Mouse (Mus musculus): ENCODE measurements around the gene Tfec. TPM values are rescaled to one million over a fixed set of nuclear protein-coding genes. Genes with fewer than 3 reads are reported as not detected.

The Tfec gene
- under 1 TPM in 1 of 2 experiments, not detected in 1; 0.14 TPM for total RNA-seq (2021)

DNA sequence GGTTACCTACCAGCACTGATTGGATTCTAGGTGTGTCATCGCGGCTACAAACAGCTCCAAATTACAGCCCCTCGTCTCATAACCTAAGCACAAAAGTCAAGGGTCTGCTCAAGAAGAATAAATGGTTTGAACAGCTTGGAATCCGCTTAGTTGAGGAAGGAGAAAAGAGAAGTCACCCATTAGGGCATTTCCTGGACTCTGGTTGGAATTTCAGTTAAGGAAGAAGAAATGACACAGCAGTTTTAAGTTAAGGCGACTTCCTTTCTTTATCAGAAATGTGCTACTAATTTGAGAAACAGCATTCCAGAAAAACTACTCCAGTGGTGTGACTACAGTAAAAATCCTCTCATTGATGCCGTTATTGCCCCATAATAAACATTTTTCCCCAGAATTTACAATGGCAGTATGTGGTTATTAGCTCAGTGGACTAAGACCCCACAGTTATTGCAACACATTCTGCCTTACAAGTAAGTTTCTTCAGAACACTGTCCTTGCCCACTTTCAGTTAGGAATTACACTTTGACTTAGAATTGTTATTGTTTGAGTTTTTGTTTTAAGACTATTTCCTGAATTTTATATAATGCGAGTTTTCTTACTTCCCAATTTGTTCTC, at the start of gene Tfec:
Gene Tfec (minus strand): TSS at position 191 of the 612 bp plus-strand sequence.
- intact Hi-C loops (cut with DNase I) = no loop called here
- no peak for DNase-seq (ENCODE audit: low spot score in 2 of 2)

DNA sequence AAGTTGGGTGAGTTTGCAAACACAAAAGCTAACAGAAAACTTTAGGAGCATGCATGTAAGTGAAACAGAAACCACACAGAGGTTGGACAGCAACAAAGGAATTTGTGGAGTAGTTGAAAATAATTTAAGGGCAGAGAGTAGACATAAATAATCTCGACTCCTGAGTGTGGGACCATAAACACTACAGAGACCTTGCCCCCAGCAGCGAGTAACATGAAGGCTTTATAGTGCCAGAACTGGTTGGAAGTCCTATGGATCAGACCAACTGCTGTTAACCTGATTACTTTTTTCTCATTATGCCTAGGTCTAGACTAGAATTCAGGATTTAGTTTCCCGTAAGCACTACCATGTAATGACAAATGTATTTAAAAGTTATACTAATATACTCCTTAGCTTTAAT, 49.6 kb upstream of the Tfec start:
- intact Hi-C loops (cut with DNase I) = no loop called here
- no peak for DNase-seq (ENCODE audit: low spot score in 2 of 2)

DNA sequence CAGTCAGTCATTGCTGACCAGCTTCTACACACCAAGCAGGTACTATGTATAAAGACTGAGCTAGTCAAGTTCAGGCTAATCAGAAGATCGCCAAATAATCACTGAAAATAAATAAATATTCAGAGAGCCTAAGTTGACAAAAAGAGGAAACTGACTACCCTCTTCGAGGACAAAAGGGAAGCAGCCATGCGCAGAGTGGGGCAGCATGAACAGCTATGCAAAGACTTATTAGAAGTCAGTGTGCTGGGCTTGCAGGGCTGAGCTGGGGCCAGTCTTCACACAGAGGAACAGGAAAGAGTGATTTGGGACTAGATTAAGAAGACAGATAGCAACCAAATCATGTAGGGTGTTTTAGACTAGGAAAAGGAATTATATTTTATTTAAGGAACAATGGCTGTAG, 45.3 kb upstream of the Tfec start:
- intact Hi-C loops (cut with DNase I) = no loop called here
- no peak for DNase-seq (ENCODE audit: low spot score in 2 of 2)

DNA sequence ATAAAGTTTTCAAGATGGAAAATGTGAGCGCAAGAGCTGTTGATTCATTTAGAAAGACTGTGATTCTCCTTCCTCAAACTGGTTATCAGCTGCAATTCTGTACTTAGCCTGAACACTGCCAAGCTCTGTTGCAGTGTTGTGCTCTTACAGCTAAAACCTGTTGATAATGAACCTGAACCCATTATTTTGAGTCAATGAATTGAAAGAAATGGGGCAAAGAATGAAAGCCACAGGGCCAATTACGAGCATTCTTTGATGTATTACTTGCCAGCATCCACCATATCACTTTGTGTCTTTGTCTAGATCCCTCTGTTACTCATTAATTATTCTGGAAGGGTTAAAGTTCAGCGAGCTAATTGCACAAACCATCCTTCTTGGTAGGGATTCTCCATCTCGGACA, 44.2 kb upstream of the Tfec start:
- intact Hi-C loops (cut with DNase I) = no loop called here
- no peak for DNase-seq (ENCODE audit: low spot score in 2 of 2)

DNA sequence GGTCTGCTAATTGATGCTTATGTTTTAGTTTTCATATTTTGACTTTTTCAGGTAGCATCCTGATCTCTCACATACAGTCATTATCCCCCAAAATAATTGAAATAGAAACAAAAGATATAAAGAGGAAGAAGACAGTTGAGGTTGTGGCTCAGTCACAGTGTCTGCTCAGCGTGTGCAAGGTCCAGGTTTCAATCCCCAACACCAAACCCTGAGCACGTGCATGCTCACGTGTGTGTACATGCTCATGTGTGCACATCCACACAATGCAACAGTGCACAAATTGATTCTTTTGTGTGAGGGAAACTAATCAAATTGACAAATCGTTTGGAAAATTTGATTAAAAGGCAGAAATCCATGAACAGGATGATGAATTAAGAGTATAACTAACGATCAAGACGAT, 32.8 kb upstream of the Tfec start:
- intact Hi-C loops (cut with DNase I) = no loop called here
- no peak for DNase-seq (ENCODE audit: low spot score in 2 of 2)

DNA sequence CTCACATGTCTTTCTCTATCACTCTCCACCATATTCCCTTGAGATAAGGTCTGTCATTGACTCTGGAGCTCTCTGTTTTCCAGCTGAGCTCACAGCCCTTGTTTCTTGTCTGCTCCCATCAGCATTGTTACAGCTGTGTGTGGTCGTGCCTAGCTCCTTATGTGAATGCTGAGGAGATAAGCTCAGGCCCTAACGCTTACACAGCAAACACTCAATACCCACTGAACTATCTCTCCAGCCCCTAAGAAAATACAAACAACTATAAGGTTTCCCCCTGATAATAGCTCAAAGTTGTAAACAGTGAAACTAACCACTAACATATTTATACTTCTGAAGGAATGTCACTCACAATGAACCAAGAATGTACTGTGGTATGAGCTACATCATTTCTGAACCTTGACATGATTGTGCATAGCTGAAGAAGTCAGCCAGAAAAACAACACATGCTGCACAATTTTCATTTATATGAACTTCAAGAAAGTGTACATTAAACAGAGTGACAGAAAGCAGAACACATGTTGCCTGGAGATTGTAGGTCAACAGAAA, 21.9 kb upstream of the Tfec start:
- intact Hi-C loops (cut with DNase I) = no loop called here
- DNase-seq (ENCODE audit: low spot score in 2 of 2) = no peak

DNA sequence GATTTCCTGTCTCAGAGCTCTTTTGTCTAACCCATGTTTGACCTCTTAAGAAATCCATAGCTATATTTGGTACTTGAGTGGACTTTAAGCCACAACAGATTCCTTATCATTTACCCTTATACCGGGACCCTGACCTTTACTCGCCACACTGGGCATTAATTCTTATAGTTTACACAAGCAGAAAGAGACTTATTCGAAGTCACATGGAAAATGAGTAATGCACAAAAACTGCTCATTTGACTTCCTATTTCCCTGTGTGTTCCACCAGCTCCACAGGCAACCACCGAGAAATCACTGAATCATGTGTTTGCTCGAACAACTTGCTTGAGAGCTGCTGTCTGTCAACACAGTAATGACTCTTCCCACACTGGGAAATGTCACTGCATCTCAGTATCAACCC, 6.4 kb downstream of the Tfec start:
- intact Hi-C loops (cut with DNase I) = no loop called here
- no peak for DNase-seq (ENCODE audit: low spot score in 2 of 2)

DNA sequence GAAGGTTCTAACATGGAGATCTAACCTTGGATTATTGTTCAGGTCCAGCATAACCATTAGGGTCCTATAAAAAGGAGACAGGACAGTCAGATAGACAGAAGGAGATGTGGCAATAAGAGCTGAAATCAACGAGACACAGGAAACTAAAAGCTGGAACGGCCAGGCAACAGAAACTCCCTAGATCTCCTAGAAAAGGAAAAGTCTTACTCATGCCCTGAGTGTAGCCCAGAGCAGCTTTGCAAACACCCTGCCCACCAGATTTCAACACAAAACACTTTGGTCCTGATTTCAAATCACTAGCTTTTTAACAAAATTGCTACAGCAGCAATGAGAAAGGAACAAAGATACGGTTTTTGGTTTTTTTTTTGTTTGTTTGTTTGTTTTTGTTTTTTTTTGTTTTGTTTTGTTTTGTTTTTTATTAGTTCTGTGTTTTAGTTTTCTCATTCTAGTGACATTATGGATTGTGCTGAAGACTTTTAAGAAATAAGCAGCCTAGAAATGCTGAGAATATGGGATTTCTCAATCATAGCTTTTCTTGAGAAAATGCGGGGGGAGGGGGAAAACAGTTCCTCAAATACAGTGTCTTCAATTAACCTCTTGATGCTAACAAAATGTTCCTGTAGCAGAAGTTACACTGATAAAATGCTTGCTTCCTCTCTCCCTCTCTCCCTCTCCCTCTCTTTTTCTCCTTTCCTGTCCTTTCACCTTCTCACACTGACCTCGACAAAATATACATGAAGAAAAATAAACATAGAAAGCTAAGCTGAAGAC, 14.5 kb downstream of the Tfec start:
- DNase-seq (ENCODE audit: low spot score in 2 of 2) = no peak
- intact Hi-C loops (cut with DNase I) = no loop called here

DNA sequence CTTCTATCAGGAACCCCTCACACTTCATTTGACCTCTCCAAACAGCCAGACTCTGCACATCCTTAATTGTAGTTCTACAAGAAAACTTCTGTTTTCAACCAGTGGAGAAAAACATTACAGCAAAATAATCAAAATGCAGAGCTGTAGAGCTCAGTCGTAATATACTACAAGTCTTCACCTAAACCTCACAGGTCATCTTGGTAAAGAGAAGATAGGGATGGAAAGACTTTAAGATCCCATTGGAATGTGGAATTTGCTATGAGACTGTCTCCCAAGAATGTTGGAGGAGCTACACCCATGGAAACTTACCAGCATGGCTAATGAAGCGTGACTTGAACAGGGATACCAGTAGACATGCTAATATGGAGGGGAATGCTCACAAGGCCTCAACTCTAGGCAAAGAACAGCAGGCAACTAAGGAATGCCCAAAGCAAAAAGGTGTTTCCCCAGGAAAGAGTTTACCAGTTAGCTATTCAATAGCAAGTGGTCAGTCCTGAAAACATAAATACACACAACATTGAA, 24.2 kb downstream of the Tfec start:
- intact Hi-C loops (cut with DNase I) = no loop called here
- DNase-seq (ENCODE audit: low spot score in 2 of 2) = no peak

DNA sequence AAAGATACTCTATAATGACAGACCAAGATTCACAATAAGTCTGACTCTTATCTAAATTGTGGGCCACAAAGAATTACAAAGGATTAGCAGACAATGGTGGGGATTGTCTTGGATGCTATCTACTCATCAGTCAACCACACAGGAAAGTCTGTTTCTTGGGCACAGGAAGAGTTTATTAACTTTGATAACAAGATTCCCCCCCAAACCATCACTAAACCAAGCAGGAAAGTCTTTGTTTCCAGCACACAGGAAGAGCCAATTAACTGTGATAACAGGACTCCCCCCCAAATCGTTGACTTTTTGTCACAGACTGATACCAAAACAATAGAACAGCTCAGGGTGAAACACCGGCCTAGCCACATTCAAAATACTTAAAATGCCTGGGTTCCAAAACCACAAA, 28.2 kb downstream of the Tfec start:
- intact Hi-C loops (cut with DNase I) = no loop called here
- DNase-seq (ENCODE audit: low spot score in 2 of 2) = no peak

DNA sequence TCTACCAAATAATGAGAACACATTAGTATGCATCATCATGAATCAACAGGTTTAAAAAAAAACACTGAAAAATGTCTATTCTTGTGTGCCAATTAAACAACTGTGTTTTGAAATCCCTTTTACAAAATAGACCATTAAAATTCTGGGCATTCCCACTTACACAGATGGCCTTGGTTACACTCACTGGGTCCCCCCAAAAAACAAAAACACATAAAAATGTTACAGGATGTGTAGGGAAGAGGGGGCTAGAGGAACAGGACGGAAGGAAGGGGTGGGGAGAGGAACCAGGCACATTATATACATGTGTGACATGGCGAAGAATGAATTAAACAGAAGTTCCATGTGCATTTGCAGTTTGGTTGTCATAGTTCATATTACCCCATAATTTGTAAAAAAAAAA, 29.9 kb downstream of the Tfec start:
- DNase-seq (ENCODE audit: low spot score in 2 of 2) = no peak
- intact Hi-C loops (cut with DNase I) = no loop called here

DNA sequence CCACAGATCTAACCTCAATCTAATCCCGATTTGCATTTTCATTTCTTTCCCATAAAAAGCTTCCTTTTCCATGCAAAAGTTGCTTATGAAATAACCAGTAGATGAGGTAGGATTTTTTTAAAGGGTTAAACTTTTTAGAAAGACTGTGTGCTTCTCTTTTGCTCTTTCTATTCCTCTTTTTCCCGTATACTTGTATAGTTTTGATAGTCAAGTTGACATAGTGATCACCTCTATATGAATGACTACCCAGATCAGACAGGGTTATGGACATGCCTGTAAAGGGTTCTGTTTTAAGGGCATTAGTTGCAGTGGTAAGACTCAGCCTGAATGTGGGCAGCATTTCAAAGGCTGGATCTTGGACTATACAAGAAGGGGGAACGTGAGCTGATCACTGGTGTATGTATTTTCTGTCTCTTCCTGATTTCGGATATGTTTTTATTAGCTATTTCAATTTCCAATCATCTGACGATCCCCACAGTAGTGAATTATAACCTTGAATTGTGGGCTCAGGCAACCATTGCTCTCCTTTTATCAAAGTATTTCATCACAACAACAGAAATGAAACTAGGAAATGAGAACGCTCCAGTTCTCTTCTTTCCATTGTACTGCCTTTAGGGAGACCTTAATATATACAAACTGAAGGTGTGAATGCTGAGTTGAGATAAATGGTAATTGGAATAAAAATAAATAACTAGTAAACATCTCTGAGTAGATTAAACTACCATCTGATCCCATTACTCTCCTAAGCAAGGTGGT, 35.3 kb downstream of the Tfec start:
- intact Hi-C loops (cut with DNase I) = no loop called here
- no peak for DNase-seq (ENCODE audit: low spot score in 2 of 2)

DNA sequence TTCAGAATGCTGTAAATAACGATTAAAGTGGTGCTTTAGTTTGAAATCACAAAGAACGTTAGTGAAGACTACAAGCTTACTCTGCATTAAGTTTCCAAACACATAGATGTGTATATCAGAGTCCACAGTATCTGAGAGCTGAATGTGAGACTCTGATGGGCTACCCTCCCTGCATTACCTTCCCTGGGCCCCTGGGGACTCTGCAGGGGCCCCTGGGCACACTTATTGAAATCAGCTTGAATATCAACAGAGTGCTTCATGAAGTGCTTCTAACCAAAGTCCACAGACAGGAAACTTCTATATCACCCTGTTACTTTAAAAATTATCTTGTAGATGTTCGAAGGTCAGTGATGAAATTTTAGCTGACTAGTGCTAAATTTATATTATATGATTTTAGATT, 36.2 kb downstream of the Tfec start:
- intact Hi-C loops (cut with DNase I) = no loop called here
- DNase-seq (ENCODE audit: low spot score in 2 of 2) = no peak

DNA sequence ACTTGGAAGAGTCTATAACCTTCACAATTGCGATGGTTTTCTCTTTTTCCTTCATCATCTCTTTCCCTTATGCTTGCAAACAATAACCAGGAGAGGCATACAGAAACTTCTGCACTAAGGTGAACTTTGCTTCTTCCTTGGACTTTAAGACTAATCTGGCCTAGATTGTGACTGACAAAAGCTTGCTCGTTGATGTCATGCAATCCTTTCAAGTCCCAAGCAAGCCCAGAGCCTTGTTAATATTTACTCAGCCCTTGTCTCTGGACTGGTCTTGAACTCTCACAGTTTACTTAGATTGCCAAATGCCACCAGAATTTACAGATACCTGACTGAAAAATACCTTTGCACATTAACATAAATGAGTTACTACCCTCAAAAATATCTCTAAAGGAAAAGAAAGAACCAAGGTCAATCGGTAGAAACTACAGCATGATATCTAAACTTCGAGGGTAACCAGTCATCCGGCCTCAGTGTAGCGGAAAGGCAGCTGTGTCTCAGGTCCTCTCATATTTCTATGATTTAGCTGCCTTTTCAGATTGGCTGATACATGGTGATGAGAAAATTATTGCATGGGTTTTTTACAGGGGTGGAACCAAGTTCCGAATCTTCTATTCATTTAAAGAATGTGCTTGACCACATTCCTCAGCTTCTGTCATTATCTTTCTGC, 42.2 kb downstream of the Tfec start:
- no peak for DNase-seq (ENCODE audit: low spot score in 2 of 2)
- intact Hi-C loops (cut with DNase I) = no loop called here

DNA sequence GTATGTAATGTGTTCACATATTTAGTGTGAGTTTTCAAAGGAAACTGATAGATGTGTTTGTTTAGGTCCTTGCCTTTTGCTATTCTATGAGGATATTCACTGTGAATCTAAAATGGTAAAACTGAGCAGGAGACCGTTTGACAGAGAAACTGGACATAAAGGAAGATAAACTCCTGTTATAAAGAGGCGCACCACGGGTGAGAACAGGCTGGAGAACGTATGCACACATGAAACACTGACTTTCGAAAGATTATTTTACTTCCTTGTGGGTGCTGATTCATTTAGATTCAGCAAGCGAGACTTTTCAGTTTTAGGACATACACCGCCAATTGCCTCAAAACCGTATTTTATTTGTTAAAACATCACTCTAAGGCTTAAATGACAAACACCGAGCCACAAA, 43.3 kb downstream of the Tfec start:
- intact Hi-C loops (cut with DNase I) = no loop called here
- no peak for DNase-seq (ENCODE audit: low spot score in 2 of 2)

DNA sequence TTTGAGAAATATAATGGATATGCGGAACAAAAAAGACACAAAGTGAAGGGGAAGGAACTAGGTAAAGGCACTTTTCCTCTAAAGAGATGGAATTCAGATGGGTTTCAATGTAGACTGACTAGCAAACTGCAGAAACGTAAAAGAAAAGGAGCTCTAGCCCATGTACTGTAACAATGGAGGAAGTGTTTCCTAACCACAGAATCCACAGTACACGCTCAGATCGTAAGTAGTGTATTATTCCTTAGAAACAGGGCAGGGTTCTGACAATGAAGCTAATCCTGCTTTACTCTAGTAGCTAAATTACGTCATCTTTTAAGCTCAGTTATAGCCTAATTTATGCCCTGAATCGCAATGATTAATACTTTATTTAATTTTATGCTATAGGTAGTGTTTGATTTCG, 51.7 kb downstream of the Tfec start:
- intact Hi-C loops (cut with DNase I) = no loop called here
- no peak for DNase-seq (ENCODE audit: low spot score in 2 of 2)

DNA sequence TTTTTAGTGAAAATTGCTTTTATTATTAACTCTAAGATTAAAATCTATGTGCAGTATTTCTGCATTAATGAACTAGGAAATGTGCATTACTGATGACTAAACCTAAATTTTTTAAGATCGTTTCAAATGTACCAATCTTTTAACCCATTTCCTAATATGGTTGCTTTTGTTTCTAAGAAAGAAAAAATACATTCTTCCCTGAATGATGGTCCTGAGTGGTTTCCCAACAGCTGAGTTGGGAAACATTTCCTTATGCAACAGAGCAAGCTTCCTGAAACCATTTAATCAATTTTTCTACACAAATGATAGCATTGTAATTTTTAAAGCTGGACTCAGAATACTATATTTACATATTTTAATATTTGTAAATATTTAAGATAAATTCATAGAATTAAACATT, 62.6 kb downstream of the Tfec start:
- DNase-seq (ENCODE audit: low spot score in 2 of 2) = no peak
- intact Hi-C loops (cut with DNase I) = no loop called here

DNA sequence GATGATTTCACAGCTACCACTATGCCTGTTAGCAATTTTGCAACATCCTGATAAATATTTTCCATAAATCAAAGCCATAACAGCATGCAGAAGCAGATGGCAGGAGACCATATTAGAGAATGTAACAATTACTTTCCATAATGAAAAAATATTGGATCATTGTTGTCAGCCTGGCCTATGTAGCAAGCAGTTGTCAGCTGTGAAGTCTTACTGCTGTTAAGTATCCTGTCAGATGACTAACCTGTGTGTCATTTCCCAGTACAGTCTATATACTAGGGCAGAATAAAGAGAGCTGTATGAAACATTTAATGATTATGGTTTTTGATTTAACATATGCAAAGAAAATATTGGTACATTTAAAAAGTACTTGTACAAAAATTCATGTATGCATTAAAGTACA, 69.9 kb downstream of the Tfec start:
- intact Hi-C loops (cut with DNase I) = no loop called here
- no peak for DNase-seq (ENCODE audit: low spot score in 2 of 2)

DNA sequence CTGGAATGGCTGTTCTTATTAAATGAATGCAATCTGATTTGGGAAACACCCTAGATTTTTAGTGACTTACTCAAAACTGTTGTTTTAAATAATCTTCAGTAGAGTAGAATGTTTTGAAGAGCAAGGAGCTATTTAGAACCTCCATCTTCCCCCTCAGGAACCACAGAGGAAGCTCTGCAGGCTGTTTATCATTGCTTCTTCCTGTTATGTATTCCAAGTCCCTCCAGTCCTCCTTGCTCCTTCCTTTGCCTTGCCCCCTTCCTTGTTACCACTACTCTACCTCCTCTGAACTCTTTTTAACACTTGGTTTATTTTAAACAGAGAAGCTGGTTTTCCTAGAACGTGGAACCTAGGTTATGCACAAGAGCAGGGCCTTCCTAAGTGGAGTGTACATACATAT, 76.3 kb downstream of the Tfec start:
- intact Hi-C loops (cut with DNase I) = no loop called here
- no peak for DNase-seq (ENCODE audit: low spot score in 2 of 2)

DNA sequence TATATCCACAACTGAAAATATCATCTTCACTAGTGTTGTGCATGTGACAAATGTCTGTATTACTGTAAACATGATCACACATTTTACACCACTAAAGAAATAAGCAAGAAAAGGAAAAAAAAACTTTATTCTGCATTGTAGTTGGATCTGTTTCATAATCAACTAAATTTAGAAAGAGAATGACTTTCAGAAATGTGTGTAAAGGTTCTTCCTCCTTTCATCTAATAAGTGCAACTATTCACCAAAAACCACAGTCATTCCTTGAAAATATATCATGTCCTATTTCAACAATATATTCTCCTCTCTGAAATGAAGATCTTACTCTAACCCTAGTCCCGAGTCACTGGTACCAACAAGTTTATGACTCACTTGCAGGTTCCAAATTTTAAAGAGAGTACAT, 91.9 kb downstream of the Tfec start:
- no peak for DNase-seq (ENCODE audit: low spot score in 2 of 2)
- intact Hi-C loops (cut with DNase I) = no loop called here
